Mouse (Mus musculus) intestine, embryonic 14.5 days (tissue): Measurements from ENCODE around the gene Zfp772. TPM values are rescaled to one million over a fixed set of nuclear protein-coding genes. Genes with fewer than 3 reads are reported as not detected.

Source experiments
- polyA plus RNA-seq: library from polyadenylated mRNA; unstranded; fragments of >200 nt; fragmentation: Nextera tagmentation; extraction: Ambion mirVana; gene quantifications from 2 replicates; pipeline ENCODE4 v1.2.1, GENCODE M21; 2014

Zfp772 gene
- polyA plus RNA-seq, 1 experiment from 2014 or later: 7.5 TPM

Other genes starting within 250 kb of the Zfp772 start
- not detected in 2 replicates for gene Aurkc, start 214.7 kb downstream of the Zfp772 start, polyA plus RNA-seq
- gene Zfp954, start 88.5 kb downstream of the Zfp772 start, polyA plus RNA-seq: 13.3 and 13.6 TPM in 2 replicates
- 2.0 and 2.1 TPM in 2 replicates for gene Zfp773, start 73.2 kb downstream of the Zfp772 start, polyA plus RNA-seq
- 2.6 and 3.6 TPM in 2 replicates for gene Zfp418, start 38.7 kb downstream of the Zfp772 start, polyA plus RNA-seq
- 0.15 and 0.45 TPM in 2 replicates for gene Vmn2r29, start 37.3 kb upstream of the Zfp772 start, polyA plus RNA-seq
- 3.0 and 3.2 TPM in 2 replicates for gene Gm45844, start 68.3 kb upstream of the Zfp772 start, polyA plus RNA-seq
- gene Clcn4, start 90.9 kb upstream of the Zfp772 start, polyA plus RNA-seq: 46.0 and 55.5 TPM in 2 replicates
- 0.03 TPM in 1 of 2 replicates, not detected in the other for gene Vmn2r30, start 127.6 kb upstream of the Zfp772 start, polyA plus RNA-seq
- gene Gm45783, start 164.6 kb upstream of the Zfp772 start, polyA plus RNA-seq: not detected in 2 replicates
- gene Vmn2r31, start 189.7 kb upstream of the Zfp772 start, polyA plus RNA-seq: not detected in 2 replicates